Comparison of ENCODE assay signal across 9 mouse cellular contexts in genomic region chr2:35930498-35931149, GRCm38 (mm10). TPM values are rescaled to one million over a fixed set of nuclear protein-coding genes. Genes with fewer than 3 reads are reported as not detected.
DNase-seq lines count a peak whose midpoint lies in the region; ATAC-seq and TF ChIP-seq lines count a peak whose summit lies in the region.
"Had no signal": no experiment of that assay in that cellular context is flagged by ENCODE, and none has a peak within 500 bp of the region (broad histone marks: within the 10 kb centered on the region; RNA-seq: fewer than 3 reads in every experiment).

No protein-coding gene starts in this region.

- H3K36me3 ChIP-seq in forebrain, embryonic 14.5 days (ENCODE audit: control insufficient read depth, insufficient read depth, low read length): no peaks in the 10 kb centered on the region
- H3K36me3 ChIP-seq in hindbrain, embryonic 11.5 days (ENCODE audit: control insufficient read depth, insufficient read depth, low read length): no peaks in the 10 kb centered on the region
- no peaks in the 10 kb centered on the region for H3K36me3 ChIP-seq in spleen, adult 2 months (ENCODE audit: control insufficient read depth, insufficient read depth, low read length)
- H3K36me3 ChIP-seq: midbrain, embryonic 12.5 days had no signal

- DNase-seq in MN1 (ENCODE audit: low spot score): peak; percentile 77
- peak; percentile 89 for DNase-seq in brain, adult 2 months (ENCODE audit: low read depth, low spot score)
- DNase-seq in forebrain, embryonic 14.5 days (ENCODE audit: low spot score): peak; percentile 91
- peak; percentile 92 for DNase-seq in hindbrain, embryonic 11.5 days (ENCODE audit: low spot score)
- peak; percentile 38 for DNase-seq in left cerebral cortex, adult 11 months (ENCODE audit: low spot score)
- peak; percentile 87 for DNase-seq in mesoderm, embryonic 11.5 days (ENCODE audit: low read depth, low spot score)
- peak; percentile 12 to 58 for DNase-seq in spleen, adult 2 months (ENCODE audit: low read depth in 1 of 2, low spot score in 2 of 2)

- no peaks in the 10 kb centered on the region for H3K27me3 ChIP-seq in forebrain, embryonic 14.5 days (replicated peaks; ENCODE audit: control insufficient read depth, insufficient read depth, low read length)
- H3K27me3 ChIP-seq in hindbrain, embryonic 11.5 days (ENCODE audit: control insufficient read depth, insufficient read depth, low read length): peaks cover 2% of the 10 kb centered on the region; the same call in 1 of the 2 replicates
- H3K27me3 ChIP-seq in spleen, adult 2 months (ENCODE audit: control insufficient read depth, insufficient read depth, low read length): no peaks in the 10 kb centered on the region
- H3K27me3 ChIP-seq: midbrain, embryonic 12.5 days had no signal

- H3K4me3 ChIP-seq in forebrain, embryonic 14.5 days (ENCODE audit: low read depth, low read length): no peak overlapping the region
- no peak overlapping the region for H3K4me3 ChIP-seq in hindbrain, embryonic 11.5 days (ENCODE audit: low read depth, low read length)
- H3K4me3 ChIP-seq in spleen, adult 2 months (ENCODE audit: extremely low read depth, insufficient read depth, insufficient read length): no peak overlapping the region
- H3K4me3 ChIP-seq: midbrain, embryonic 12.5 days had no signal

- no peaks in the 10 kb centered on the region for H3K9me3 ChIP-seq in forebrain, embryonic 14.5 days (replicated peaks; ENCODE audit: control insufficient read depth, low read length)
- H3K9me3 ChIP-seq in hindbrain, embryonic 11.5 days (ENCODE audit: control insufficient read depth, low read length): no peaks in the 10 kb centered on the region
- H3K9me3 ChIP-seq: midbrain, embryonic 12.5 days had no signal

- H3K4me2 ChIP-seq in forebrain, embryonic 14.5 days (ENCODE audit: low read length): no peak overlapping the region
- no peak overlapping the region for H3K4me2 ChIP-seq in hindbrain, embryonic 11.5 days (replicated peaks; ENCODE audit: low read depth, low read length)
- H3K4me2 ChIP-seq: midbrain, embryonic 12.5 days had no signal

- H3K27ac ChIP-seq in forebrain, embryonic 14.5 days (ENCODE audit: low read depth, low read length): no peak overlapping the region
- no peak overlapping the region for H3K27ac ChIP-seq in hindbrain, embryonic 11.5 days (ENCODE audit: low read depth, low read length)
- H3K27ac ChIP-seq in spleen, adult 2 months (ENCODE audit: insufficient read depth, low read length): no peak overlapping the region
- H3K27ac ChIP-seq: midbrain, embryonic 12.5 days had no signal

- no peak for TF ChIP-seq POLR2A in spleen, adult 2 months (IDR thresholded peaks at IDR 0.05; ENCODE audit: low read depth, low read length)

- WGBS in forebrain, embryonic 14.5 days: 32% methylated on average over 11 of the region's 11 CpGs
- 37% methylated on average over 11 of the region's 11 CpGs for WGBS in hindbrain, embryonic 11.5 days
- WGBS in spleen, adult 2 months: 32% methylated on average over 11 of the region's 11 CpGs

- H3K9ac ChIP-seq in forebrain, embryonic 14.5 days (ENCODE audit: low read length): no peak overlapping the region
- no peak overlapping the region for H3K9ac ChIP-seq in hindbrain, embryonic 11.5 days (ENCODE audit: low read depth, low read length)
- H3K9ac ChIP-seq: midbrain, embryonic 12.5 days had no signal

- H3K4me1 ChIP-seq in forebrain, embryonic 14.5 days (ENCODE audit: control insufficient read depth, insufficient read depth, low read length): no peaks in the 10 kb centered on the region
- H3K4me1 ChIP-seq in hindbrain, embryonic 11.5 days (replicated peaks; ENCODE audit: control insufficient read depth, insufficient read depth, low read length): no peaks in the 10 kb centered on the region
- H3K4me1 ChIP-seq in spleen, adult 2 months (ENCODE audit: control insufficient read depth, insufficient read depth, insufficient read length): no peaks in the 10 kb centered on the region
- H3K4me1 ChIP-seq: midbrain, embryonic 12.5 days had no signal

- peak; percentile 82; the same call in 1 of the 2 replicates for TF ChIP-seq CTCF in spleen, adult 2 months (IDR thresholded peaks at IDR 0.05; ENCODE audit: extremely low read depth, insufficient read depth, insufficient read length, insufficient replicate concordance)

- peak; percentile 71 for ATAC-seq in forebrain, embryonic 14.5 days
- ATAC-seq in hindbrain, embryonic 11.5 days (ENCODE audit: low FRiP score): no peak
- ATAC-seq in inflammation-experienced regulatory T-cells, adult 6 months: no peak

RNA-seq across cellular contexts. Expression of gene Ttll11, which starts 49.1 kb away (rescaled TPM):
- polyA plus RNA-seq in forebrain, embryonic 14.5 days (2014; fragmentation: Nextera tagmentation; extraction: Ambion mirVana): 2.4 and 3.1 TPM in 2 replicates
- 1.3 and 1.9 TPM in 2 replicates for polyA plus RNA-seq in hindbrain, embryonic 11.5 days (2014; fragmentation: Nextera tagmentation; extraction: Ambion mirVana)
- 1.3 and 2.0 TPM in 2 replicates for polyA plus RNA-seq in spleen, adult 2 months (2012; rRNA removed)
- polyA plus RNA-seq in inflammation-experienced regulatory T-cells, adult 6 months (2017; shearing (Covaris generic)): not detected

Comparison
In these comparisons a context has a peak if more than half of its experiments do, and no peak if none do; other contexts are left out.
1. DNase-seq: peak in every context shown above with its lines; median percentile 92 in hindbrain, embryonic 11.5 days; 91 in forebrain, embryonic 14.5 days; 89 in brain, adult 2 months; 87 in mesoderm, embryonic 11.5 days; 77 in MN1; 38 in left cerebral cortex, adult 11 months; 35 in spleen, adult 2 months.